Mouse (Mus musculus): ENCODE data around the gene Gm614. TPM values are rescaled to one million over a fixed set of nuclear protein-coding genes. Genes with fewer than 3 reads are reported as not detected.
A peak's percentile ranks its signal among the peaks of the same experiment; 100 is the strongest.

Gm614 gene
- polyA plus RNA-seq, 1 experiment = not detected

DNA sequence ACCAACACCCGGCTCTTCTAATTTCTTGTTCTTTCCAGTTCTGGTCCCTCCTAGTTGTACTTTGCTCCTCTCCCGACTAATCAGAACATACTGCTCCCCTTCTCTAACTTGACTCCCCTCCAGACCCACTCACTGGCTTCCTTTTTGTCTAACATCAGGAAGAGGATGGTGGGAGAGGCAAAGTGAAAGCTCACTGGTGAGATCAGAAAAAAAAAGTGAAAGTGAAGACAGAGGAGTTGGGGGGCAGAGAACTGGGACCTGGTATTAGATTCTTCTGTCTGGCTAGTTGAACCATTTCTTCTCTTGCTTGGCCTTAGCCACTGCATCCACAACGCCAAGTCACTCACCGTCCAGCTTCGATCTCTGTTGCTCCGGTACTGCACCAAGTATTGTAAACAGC lies 2.8 kb upstream of the Gm614 start:
- no peaks in the 10 kb centered on the region for H3K4me1 ChIP-seq (ENCODE audit: control insufficient read depth, insufficient read depth, low read length)
- H3K4me3 ChIP-seq (ENCODE audit: insufficient read depth, low read length) = no peak overlapping the region
- TF ChIP-seq CTCF (IDR thresholded peaks at IDR 0.05; ENCODE audit: extremely low read depth, insufficient read depth, low read length) (no peak), POLR2A (IDR thresholded peaks at IDR 0.05; ENCODE audit: extremely low read depth, insufficient read depth, low read length) (no peak)
- H3K27ac ChIP-seq (ENCODE audit: insufficient read depth, low read length) = no peak overlapping the region

DNA sequence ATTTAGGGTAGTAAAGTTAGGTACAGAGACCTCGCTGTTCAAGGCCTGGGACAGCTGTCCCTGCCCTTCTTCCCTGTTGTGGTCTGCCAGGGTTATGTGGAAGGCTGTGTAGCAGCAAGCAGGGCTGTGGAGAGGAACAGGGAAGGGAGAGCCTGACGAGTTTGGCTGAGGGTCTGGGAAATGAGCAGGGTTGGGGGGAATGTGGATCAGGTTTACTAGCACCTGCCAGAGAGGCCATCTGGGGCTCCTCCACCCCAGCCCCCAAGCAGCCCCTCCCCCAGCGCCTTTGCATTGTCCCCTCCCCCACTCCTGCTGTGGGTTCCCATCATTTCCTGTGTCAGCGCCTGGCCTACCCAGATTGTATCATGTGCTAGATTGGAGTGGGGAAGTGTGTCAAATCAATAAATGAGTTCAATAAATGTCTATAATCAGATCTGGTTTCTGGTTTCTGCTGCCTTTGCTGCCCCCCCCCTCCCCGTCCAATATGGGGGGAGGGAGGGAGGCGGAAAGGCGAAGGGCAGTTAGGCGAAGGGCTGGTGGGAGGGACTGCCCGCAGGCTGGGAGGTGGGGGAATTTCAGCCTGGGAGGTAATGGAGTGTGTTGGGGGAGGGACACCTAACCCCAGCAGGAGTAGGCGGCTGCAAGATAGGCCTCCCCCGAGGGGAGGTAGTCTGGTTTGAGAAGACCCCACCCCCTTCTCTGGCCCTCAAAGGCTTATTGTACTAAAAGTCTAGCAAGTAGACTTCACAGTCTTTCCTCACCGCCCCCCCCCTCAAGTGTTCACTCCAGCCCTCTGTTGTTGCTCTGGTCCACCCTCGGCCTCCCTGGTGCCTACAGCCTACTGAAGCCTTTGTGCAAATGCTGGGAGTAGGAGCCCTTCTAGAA lies 3.1 kb downstream of the Gm614 start:
- no peak overlapping the region for H3K4me3 ChIP-seq (ENCODE audit: insufficient read depth, low read length)
- no peak overlapping the region for H3K27ac ChIP-seq (ENCODE audit: insufficient read depth, low read length)
- no peaks in the 10 kb centered on the region for H3K4me1 ChIP-seq (ENCODE audit: control insufficient read depth, insufficient read depth, low read length)
- no peak for TF ChIP-seq CTCF (IDR thresholded peaks at IDR 0.05; ENCODE audit: extremely low read depth, insufficient read depth, low read length)
- no peak for TF ChIP-seq POLR2A (IDR thresholded peaks at IDR 0.05; ENCODE audit: extremely low read depth, insufficient read depth, low read length)

DNA sequence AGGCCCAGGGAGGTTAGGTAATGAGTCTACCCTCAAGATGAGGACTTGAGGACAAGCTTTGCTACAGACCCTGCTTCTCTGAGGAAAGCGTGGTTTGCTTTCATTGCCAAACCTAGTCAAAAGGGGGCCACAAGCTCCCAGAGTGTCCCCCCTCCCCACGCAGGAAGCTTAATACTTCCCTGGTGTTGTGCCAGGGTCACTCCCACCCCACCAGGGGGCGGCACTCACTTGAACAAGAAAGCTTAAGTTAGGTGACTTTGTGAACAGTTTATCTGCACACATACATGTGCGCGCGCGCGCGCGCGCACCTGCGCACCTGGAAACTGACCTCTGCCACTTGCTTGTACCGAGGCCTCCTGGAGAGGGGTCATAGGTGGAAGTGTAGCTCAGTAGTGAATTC lies 7.2 kb downstream of the Gm614 start:
- H3K4me3 ChIP-seq (ENCODE audit: insufficient read depth, low read length) = no peak overlapping the region
- no peaks in the 10 kb centered on the region for H3K4me1 ChIP-seq (ENCODE audit: control insufficient read depth, insufficient read depth, low read length)
- no peak overlapping the region for H3K27ac ChIP-seq (ENCODE audit: insufficient read depth, low read length)
- TF ChIP-seq CTCF (IDR thresholded peaks at IDR 0.05; ENCODE audit: extremely low read depth, insufficient read depth, low read length) = no peak
- TF ChIP-seq POLR2A (IDR thresholded peaks at IDR 0.05; ENCODE audit: extremely low read depth, insufficient read depth, low read length) = no peak

GRCm38 (mm10) chrX:101254740-101255139 lies 9.1 kb downstream of the Gm614 start:
- H3K4me3 ChIP-seq (ENCODE audit: insufficient read depth, low read length) = peak overlapping the region; percentile 88
- no peaks in the 10 kb centered on the region for H3K4me1 ChIP-seq (ENCODE audit: control insufficient read depth, insufficient read depth, low read length)
- no peak for TF ChIP-seq POLR2A (IDR thresholded peaks at IDR 0.05; ENCODE audit: extremely low read depth, insufficient read depth, low read length)
- no peak for TF ChIP-seq CTCF (IDR thresholded peaks at IDR 0.05; ENCODE audit: extremely low read depth, insufficient read depth, low read length)
- no peak overlapping the region for H3K27ac ChIP-seq (ENCODE audit: insufficient read depth, low read length)

- Histone ChIP-seq H3K4me3 (ENCODE audit: insufficient read depth, low read length) (peak within 1 kb of the TSS; percentile 88), H3K4me1 (ENCODE audit: control insufficient read depth, insufficient read depth, low read length) (no peaks in the 10 kb centered on the region), H3K27ac (ENCODE audit: insufficient read depth, low read length) (no peak within 1 kb of the TSS)
- TF ChIP-seq POLR2A (IDR thresholded peaks at IDR 0.05; ENCODE audit: extremely low read depth, insufficient read depth, low read length) (peak; percentile 73; the same call in 1 of the 2 replicates), CTCF (IDR thresholded peaks at IDR 0.05; ENCODE audit: extremely low read depth, insufficient read depth, low read length) (no peak)
Measured at GRCm38 (mm10) chrX:101253952-101254729, 9.7 kb downstream of the Gm614 start, which contains the start of gene Foxo4. Gene Foxo4, plus strand, starts transcription at chrX:101254528.

GRCm38 (mm10) chrX:101245011-101245410 lies 18.8 kb downstream of the Gm614 start:
- Histone ChIP-seq H3K4me1 (ENCODE audit: control insufficient read depth, insufficient read depth, low read length) (no peaks in the 10 kb centered on the region), H3K27ac (ENCODE audit: insufficient read depth, low read length) (no peak overlapping the region), H3K4me3 (ENCODE audit: insufficient read depth, low read length) (no peak overlapping the region)
- no peak for TF ChIP-seq CTCF (IDR thresholded peaks at IDR 0.05; ENCODE audit: extremely low read depth, insufficient read depth, low read length)
- TF ChIP-seq POLR2A (IDR thresholded peaks at IDR 0.05; ENCODE audit: extremely low read depth, insufficient read depth, low read length) = no peak

- Histone ChIP-seq H3K27ac (ENCODE audit: insufficient read depth, low read length) (no peak overlapping the region), H3K4me1 (ENCODE audit: control insufficient read depth, insufficient read depth, low read length) (no peaks in the 10 kb centered on the region), H3K4me3 (ENCODE audit: insufficient read depth, low read length) (peak overlapping the region; percentile 2)
- TF ChIP-seq CTCF (IDR thresholded peaks at IDR 0.05; ENCODE audit: extremely low read depth, insufficient read depth, low read length) (no peak), POLR2A (IDR thresholded peaks at IDR 0.05; ENCODE audit: extremely low read depth, insufficient read depth, low read length) (no peak)
Measured at GRCm38 (mm10) chrX:101222796-101223162, 41.0 kb downstream of the Gm614 start.

GRCm38 (mm10) chrX:101221834-101222795 lies 41.7 kb downstream of the Gm614 start, which contains the start of gene Snx12:
Gene Snx12, minus strand, starts transcription at chrX:101222563.
- Histone ChIP-seq H3K27ac (ENCODE audit: insufficient read depth, low read length) (peak within 1 kb of the TSS; percentile 44; the same call in 1 of the 2 replicates), H3K4me3 (ENCODE audit: insufficient read depth, low read length) (peak within 1 kb of the TSS; percentile 68), H3K4me1 (ENCODE audit: control insufficient read depth, insufficient read depth, low read length) (no peaks in the 10 kb centered on the region)
- peak; percentile 75; the same call in 1 of the 2 replicates for TF ChIP-seq POLR2A (IDR thresholded peaks at IDR 0.05; ENCODE audit: extremely low read depth, insufficient read depth, low read length)
- TF ChIP-seq CTCF (IDR thresholded peaks at IDR 0.05; ENCODE audit: extremely low read depth, insufficient read depth, low read length) = no peak

Other genes starting within 250 kb of the Gm614 start
- gene Tex11, start 204.3 kb downstream of the Gm614 start, polyA plus RNA-seq (2012; rRNA removed) = 0.08 and 0.17 TPM in 2 replicates
- 8.6 and 9.3 TPM in 2 replicates for gene Slc7a3, start 178.0 kb downstream of the Gm614 start, polyA plus RNA-seq (2012; rRNA removed)
- 31.5 and 33.1 TPM in 2 replicates for gene Snx12, start 41.4 kb downstream of the Gm614 start, polyA plus RNA-seq (2012; rRNA removed)
- 11.9 and 12.3 TPM in 2 replicates for gene Foxo4, start 9.5 kb downstream of the Gm614 start, polyA plus RNA-seq (2012; rRNA removed)
- 2.4 TPM in 2 replicates for gene Il2rg, start 4.3 kb upstream of the Gm614 start, polyA plus RNA-seq (2012; rRNA removed)
- gene Gm20489, start 5.0 kb upstream of the Gm614 start, polyA plus RNA-seq (2012; rRNA removed) = not detected in 2 replicates
- 31.6 and 33.1 TPM in 2 replicates for gene Med12, start 10.0 kb upstream of the Gm614 start, polyA plus RNA-seq (2012; rRNA removed)
- gene Nlgn3, start 35.2 kb upstream of the Gm614 start, polyA plus RNA-seq (2012; rRNA removed) = 49.1 and 51.5 TPM in 2 replicates
- gene Gjb1, start 112.4 kb upstream of the Gm614 start, polyA plus RNA-seq (2012; rRNA removed) = 24.2 and 34.6 TPM in 2 replicates
- 177 and 193 TPM in 2 replicates for gene Zmym3, start 156.9 kb upstream of the Gm614 start, polyA plus RNA-seq (2012; rRNA removed)
- 112 and 117 TPM in 2 replicates for gene Nono, start 165.3 kb upstream of the Gm614 start, polyA plus RNA-seq (2012; rRNA removed)
- gene Itgb1bp2, start 185.1 kb upstream of the Gm614 start, polyA plus RNA-seq (2012; rRNA removed) = 1.8 and 1.9 TPM in 2 replicates